Mouse (Mus musculus): ENCODE results near the gene 2200002D01Rik.
"Not testable (repeated sequence)": the region's sequence is repeated elsewhere in the genome, so short reads cannot be mapped to it uniquely, and the experiment has no call there.

2200002D01Rik gene

DNA sequence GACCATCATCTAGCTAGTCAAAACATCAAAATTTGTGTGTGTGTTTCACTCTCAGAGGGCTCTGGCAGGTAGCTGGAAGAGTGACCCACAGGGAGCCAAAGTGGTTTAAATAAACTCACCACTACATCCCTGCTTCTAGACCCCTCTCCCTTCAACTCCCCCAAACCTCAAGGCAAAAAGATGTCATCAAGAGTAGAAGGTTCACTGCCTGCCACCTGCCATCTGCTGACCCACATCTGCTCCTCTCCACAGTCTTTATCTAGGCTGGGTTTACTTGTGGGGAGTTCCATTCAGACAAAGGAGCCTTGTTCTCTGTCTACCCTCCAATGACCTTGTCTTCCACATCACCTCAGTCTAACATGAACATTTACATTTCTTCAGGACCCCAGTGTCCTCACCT lies 31.0 kb upstream of the 2200002D01Rik start:
- no peak for DNase-seq (ENCODE audit: low spot score)

GRCm38 (mm10) chr7:29277510-29277909 lies 29.2 kb upstream of the 2200002D01Rik start:
- no peak for DNase-seq (ENCODE audit: low spot score)

GRCm38 (mm10) chr7:29276715-29277114 lies 28.4 kb upstream of the 2200002D01Rik start:
- DNase-seq (ENCODE audit: low spot score): no peak

DNA sequence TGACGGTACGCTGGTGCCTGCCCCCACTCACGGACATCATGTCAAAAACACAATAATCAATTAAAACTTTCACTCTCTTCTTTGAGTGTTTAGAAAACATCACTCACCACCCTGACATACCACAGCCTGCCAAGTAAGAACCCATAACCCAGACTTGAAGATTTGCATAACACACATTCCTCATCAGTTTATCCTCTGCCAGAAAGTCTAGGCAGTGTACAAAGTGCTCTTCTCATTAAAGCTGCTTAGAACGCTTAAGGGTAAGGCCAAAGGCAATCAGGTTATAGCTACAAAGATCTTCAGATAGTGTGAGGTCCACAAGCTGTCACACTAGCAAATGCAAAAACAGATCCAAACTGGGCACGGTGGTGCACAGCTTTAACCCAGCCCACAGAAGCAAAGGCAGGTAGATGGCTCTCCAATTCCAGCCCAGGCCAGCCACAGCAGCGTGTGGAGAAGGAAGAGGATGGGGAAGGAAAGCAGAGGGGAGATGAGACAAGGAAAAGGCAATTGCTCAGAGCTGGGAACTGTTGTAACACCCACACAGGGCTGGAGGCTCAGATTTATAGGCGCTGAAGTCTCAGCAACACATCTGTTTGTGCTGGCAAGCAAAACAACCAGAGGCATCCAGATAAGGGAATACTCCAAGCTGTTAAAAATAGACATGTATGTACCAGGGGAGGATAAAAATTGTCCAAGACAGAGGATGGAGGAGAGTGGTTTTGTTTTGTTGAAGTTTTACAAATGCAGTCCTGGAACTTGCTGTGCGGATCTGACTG lies 23.6 kb upstream of the 2200002D01Rik start:
- DNase-seq (ENCODE audit: low spot score): no peak

GRCm38 (mm10) chr7:29270445-29270844 lies 22.2 kb upstream of the 2200002D01Rik start:
- DNase-seq (ENCODE audit: low spot score): no peak

DNA sequence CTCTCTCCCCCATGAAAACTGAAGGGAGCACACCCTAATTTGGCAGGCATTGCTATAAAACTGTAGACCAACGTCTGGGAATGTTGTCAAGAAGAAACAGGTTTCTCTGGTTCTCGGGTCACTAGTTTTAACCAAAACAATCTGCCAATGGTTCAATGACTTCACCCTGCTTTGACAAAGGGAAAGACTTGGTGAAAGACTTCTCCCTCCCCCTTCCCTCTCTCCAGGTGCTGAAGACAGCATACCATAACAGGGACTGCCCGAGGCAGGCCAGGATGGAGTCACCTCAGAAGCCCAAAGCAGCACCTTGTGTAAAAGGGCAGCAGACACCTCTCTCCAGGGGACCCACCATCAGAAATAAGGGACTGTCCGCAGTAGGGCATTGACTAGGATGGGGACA lies 18.7 kb upstream of the 2200002D01Rik start:
- peak; percentile 61 for DNase-seq (ENCODE audit: low spot score)

DNA sequence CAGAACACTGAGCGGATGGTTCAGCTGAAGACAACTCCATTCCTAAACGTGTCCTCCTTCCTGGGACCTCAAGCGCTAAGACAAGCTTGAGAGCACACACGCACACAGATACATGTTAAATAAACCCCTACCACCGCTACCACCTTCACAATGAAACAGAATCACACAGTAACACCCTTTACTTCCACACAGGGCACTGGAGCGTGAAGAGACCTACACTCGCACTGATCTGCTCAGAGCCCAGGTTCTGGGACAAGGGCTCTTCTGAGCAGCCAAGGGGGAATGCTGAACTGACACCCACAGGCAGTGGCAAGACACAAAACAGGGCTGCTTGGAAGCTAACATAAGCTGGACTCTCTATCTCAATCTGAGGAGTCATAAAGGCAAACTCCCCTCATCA lies 17.4 kb upstream of the 2200002D01Rik start:
- no peak for DNase-seq (ENCODE audit: low spot score)

DNA sequence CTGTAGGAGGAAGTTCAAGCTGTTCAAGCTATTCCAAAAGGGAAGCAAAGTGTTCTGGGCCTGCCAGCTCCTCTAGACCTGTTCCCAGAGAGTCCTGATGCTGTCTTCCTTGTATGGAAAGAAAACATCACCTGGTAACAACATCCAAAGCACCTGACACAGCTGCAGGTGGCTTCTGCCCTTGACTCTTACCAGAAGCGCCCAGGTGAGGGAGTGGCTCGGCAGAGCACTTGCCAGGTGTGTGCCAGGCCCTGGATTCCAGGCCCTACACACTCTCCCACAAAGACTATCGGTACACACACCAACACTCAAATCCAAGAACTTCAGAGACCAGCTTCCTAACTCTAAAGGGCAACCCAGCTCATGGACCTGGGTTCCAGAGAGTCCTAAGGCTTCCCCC lies 15.6 kb upstream of the 2200002D01Rik start:
- no peak for DNase-seq (ENCODE audit: low spot score)

DNA sequence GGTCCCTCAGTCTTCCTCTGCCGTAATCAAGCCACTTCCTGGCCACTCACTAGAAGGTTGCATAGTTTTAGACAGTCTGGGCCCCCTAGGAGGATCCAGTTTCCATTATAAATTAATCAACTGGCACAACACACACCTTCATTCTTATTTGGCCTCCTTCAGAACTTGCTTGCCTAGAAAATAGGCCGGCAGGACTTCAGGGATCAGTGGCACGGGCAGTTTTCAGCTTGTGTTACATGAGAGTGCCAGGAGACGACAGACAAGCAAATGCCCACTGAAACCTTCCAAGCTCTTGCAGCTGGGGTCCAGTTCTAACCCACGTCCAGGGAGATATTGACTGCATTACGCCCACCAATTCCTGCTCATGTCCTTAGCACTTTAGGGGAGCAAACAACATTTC lies 13.9 kb upstream of the 2200002D01Rik start:
- no peak for DNase-seq (ENCODE audit: low spot score)

GRCm38 (mm10) chr7:29259781-29260730 lies 11.8 kb upstream of the 2200002D01Rik start:
- DNase-seq (ENCODE audit: low spot score): no peak

- DNase-seq (ENCODE audit: low spot score): peak; percentile 91
These were observed 9.1 kb upstream of the 2200002D01Rik start for GRCm38 (mm10) chr7:29257368-29257767.

DNA sequence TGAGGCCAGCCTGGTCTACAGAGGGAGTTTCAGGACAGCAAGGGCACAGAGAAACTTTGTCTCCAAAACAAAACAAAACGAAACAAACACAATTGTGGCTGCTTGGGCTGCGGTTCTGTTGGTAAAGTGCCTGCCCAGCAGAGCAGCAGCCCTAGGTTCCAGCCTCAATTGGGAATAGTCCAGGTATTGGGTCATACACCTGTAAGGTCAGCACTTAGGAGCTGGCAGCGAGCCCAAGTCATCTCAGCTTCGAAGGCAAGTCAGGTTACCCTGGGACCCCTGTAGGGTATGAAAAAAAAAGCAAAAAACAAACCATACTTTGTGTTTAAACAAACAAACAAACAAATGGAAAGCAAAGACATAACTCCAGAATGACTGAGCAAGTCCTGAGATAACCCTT lies 7.6 kb upstream of the 2200002D01Rik start:
- DNase-seq (ENCODE audit: low spot score): no peak

DNA sequence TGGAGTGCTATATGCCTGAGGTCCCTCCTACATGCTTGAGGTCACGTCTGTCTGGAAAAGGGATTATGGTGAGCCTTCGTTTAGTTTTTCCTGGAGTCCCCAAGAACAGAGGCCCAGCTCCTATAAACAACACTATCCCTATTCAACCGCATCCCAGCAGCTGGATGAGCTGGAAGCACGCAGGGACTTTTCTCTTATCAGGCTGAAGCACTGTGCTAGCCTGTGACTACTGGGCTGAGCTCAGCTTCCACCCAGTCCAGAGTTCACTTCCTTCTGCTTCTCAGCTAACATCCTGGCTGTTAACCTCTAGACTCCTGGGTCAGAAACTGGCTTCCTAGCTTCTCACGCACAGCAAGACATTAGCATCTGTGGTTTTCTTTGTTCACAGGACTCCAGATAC lies 5.6 kb upstream of the 2200002D01Rik start:
- DNase-seq (ENCODE audit: low spot score): no peak

- DNase-seq (ENCODE audit: low spot score): no peak
These were observed 2.9 kb upstream of the 2200002D01Rik start for GRCm38 (mm10) chr7:29251166-29251565.

DNA sequence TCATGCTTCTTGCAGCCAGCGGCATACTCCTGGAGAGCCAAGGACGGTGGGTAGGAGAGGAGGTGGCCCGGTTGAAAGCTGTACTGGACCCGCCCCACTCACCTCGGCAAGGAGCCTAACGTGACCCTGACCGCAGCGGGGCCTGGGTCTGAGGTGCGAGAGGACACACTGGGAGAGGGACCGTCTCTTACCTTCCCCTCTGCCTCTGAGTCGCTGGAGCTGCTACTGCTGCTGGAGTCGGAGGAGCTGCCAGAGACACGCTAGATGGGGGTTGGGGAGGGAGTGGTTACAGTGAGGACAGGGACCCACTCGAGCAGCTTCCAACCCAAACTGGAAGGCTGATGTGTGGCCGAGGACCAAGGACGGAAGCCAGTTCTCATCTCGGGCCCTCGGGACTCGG lies 560 bp downstream of the 2200002D01Rik start:
- DNase-seq (ENCODE audit: low spot score): no peak

DNA sequence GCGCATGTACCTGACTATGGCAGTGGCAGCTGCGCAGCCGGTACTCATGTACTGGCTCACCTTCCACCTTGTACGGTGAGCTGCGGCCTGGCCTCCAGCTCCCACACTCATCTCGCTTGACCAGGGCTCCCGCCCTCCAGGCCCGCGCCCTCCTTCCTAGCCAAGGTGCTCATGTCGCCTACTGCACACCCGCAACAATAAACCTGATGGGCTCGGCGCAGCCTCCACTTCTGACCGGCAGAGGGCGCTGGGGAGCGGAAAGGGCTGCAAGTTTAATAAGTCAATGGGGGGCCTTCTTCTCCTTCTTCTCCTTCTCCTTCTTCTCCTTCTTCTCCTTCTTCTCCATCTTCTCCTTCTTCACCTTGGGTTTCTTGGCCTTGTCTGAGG lies 959 bp downstream of the 2200002D01Rik start:
- DNase-seq (ENCODE audit: low spot score): peak; percentile 80

DNA sequence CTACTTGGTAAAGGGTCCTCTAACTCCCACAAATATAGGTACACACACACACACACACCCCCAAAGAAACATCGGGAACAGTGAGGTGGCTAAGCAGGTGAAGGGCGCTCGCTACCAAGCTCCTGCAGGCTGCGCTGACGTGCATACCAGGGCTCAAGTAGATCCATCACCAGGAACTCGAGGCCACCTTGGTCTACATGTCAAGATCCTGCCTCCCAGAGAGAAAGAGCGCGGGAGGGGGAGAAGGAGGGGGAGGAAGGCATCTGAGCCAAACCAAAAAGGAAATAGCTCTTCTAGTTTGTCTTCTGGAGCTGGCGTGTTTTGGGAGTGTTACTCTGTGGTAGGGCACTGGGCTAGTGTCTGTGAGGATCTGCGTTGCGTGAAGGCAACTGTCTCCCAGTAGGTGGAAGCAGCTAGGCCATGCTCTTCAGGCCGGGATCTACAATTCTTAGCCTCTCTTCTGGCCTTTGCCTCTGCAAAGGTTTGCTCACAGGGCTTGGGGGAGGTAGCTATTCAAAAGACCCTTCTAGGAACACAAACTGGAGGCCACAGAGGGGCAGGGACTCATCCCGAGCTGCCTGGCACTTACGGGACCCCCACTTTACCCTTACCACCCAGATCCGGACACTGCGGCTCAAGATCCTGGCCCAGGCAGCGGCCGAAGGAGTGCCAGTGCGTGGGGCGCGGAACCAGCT lies 1.5 kb downstream of the 2200002D01Rik start:
- no peak for DNase-seq (ENCODE audit: low spot score)

DNA sequence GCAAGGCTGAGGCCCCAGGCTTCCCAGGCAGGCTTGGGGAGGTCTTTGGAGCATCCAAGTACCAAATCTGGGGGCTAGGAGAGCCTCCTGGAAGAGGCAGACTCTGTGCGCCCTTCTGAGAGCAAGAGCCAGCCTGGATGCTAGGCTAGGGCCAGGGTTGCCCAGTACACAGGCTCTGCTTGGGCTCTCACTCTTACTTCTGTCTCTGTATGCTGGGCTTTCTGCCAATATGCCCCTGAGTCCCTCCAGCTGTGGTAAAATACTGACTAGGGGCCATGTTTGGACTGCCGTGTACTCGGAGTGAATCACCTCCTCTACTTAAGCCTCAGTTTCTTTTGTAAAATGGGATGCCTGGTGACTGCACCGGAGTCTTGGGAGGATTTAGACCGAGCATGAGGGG lies 2.3 kb downstream of the 2200002D01Rik start:
- DNase-seq (ENCODE audit: low spot score): no peak

DNA sequence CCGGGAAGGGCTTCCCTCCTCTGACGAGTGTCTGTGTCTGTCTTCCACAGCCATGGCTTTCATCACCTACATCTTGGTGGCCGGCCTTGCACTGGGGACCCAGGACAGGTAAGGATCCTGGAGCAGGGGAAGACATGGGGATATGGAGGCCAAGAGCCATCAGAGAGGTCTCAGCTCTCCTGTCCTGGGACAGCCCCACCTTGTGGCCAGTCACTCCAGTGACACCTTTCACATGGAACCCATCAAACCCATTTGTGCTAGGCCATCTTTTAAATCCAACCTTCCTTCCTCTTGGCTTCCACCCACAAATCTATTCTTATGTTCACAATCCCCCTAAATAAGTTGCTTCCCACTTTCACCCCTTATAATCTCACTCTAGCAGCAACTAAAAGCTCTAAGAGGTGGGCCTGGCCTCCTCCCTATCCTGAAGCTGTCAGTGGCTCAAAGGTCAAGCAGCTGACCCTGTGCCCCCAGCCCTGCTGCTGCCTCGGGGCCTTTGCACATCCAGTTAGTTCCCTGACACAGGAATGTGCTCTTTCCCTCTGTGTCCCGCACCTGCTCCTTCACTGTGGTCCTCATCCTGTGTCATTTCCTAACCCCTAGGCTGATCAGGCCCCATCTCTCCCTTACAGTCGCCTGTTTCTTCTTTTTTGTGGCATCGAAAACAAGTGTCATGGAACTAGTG lies 3.4 kb downstream of the 2200002D01Rik start:
- DNase-seq (ENCODE audit: low spot score): no peak

DNA sequence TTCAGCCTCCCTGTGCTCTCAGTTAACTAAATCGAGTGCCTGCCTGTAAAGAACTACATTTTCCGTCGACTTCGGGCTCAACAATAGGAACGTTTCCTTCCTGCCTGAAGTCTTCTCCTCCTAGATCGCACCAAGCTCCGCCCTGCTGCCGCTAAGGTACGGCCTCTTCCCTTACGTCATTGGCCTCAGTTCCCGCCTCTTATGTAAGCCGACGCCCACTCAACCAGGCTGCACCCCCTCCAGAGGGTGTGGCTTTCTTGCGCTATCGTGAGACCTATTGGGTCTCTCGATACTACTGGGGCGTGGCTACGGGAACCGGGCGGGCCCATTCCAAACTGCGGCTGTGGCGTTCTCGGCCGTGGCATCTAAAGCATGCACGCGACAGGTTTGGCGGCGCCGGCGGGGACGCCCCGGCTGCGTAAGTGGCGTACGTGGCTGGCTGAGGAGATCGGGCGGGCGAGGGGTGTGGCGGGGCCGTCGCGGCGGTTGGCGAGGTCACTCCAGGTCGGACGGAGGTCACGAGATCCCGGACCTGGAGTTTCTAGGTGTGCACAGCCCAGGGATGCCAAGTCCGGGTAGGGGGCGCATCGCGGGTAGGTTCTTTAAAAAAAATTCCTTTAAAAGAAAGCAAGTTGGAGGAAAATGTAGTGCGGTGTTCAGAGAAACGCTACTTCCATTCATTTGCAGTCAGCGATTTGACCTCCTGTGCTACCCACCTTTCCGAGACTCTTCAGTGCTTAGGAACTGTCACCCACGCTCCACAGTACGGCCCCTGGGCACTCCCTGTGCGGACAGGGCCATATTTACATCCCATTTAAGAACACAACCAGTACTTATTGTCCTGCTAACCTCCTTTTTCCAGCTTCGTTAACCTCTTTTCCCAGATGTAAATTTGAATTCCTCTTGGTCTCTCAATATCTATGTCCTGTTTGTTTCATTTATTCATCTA lies 10.0 kb downstream of the 2200002D01Rik start, which contains the start of gene Yif1b:
Gene Yif1b, plus strand, starts transcription at position 311 of the 949 bp plus-strand sequence.
- peak; percentile 99 for DNase-seq (ENCODE audit: low spot score)

GRCm38 (mm10) chr7:29237596-29237995 lies 10.7 kb downstream of the 2200002D01Rik start:
- not testable (repeated sequence) for DNase-seq (ENCODE audit: low spot score)

Measured in lung, postnatal 25 days (tissue).